Mouse (Mus musculus) E14TG2a.4 (cell line): ENCODE results near the gene Fam206a.

Experiments used
- H3K27me3 ChIP-seq: 2 replicates; pipeline ENCODE4 v1.6.1; 2014; ENCODE audit warnings: low read length, control low read depth; ENCODE audit not compliant: insufficient read depth
- H3K36me3 ChIP-seq: 2 replicates; pipeline ENCODE4 v1.6.1; 2014; ENCODE audit warnings: low read length, control low read depth; ENCODE audit not compliant: insufficient read depth
- H3K4me1 ChIP-seq: replicated peaks from 2 replicates; pipeline ENCODE4 v1.6.1; 2014; ENCODE audit warnings: low read depth, low read length, control low read depth
- H3K4me3 ChIP-seq: replicated peaks from 2 replicates; pipeline ENCODE4 v1.5.1; 2014; ENCODE audit warnings: mild to moderate bottlenecking, low read length
- H3K9me3 ChIP-seq: 2 replicates; pipeline ENCODE4 v1.6.1; 2014; ENCODE audit warnings: low read length, control low read depth
- CTCF ChIP-seq: conservative IDR thresholded peaks from 2 replicates; pipeline ENCODE4 v1.5.1; 2014; ENCODE audit warnings: low read length
- NANOG ChIP-seq: IDR thresholded peaks from 2 replicates; pipeline ENCODE4 v1.6.1; 2014; ENCODE audit warnings: borderline replicate concordance, low read length, mixed read lengths
- POU5F1 ChIP-seq: IDR thresholded peaks from 2 replicates; pipeline ENCODE4 v1.6.1; 2014; ENCODE audit warnings: low read length, borderline replicate concordance

Gene Fam206a

DNA sequence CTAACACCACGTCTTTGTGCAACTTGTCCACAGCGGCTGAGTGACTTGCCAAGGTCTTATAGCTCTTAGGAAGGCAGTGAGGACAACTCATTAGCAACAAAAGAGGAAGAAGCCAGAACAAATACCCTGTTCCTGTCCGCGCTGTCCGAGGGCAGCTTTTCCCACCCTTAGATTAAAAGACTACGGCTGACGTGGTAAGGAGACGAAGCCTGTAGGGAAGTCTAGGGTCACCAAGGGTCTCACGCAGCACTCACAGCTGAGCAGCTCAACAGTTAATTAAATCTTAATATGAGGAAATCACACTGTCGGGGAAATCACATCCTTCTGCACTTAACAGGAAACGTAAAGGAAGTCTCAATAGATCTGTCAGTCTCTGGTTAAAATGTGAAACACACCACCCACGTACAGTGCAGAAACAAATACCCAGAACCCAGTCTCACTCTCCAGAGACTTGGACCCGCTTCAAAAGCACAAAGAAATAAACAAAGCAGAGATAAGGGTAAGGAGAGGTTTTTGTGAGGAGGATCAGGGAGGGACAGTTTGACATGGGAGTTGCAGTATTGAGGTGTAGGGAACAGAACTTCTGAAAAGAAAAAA lies 29.0 kb downstream of the Fam206a start:
- Histone ChIP-seq H3K4me1 (no peaks in the 10 kb centered on the region), H3K36me3 (peaks cover 94% of the 10 kb centered on the region), H3K9me3 (no peaks in the 10 kb centered on the region), H3K4me3 (no peak overlapping the region), H3K27me3 (no peaks in the 10 kb centered on the region)
- no peak for TF ChIP-seq POU5F1
- no peak for TF ChIP-seq CTCF
- no peak for TF ChIP-seq NANOG

DNA sequence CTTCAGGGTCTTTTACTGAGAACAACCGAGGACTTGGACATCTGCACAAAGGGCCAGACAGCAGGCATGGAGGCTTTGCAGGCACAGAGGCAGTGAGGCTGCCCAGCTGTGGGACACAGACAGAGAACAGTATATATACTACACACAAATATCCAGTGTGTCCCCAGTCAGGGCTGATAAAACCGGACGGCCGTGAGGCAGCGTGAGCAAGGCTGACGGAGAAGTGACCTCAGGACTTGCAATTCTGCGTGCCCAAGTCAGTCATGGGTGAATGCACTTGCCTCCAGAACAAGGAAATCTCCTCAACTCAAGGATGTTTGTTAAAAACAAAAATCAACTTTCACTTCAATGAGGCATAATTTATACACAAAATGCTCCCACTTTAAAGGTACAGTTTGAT lies 29.9 kb downstream of the Fam206a start:
- H3K9me3 ChIP-seq: no peaks in the 10 kb centered on the region
- H3K4me1 ChIP-seq: no peaks in the 10 kb centered on the region
- peaks cover 94% of the 10 kb centered on the region for H3K36me3 ChIP-seq
- H3K4me3 ChIP-seq: no peak overlapping the region
- TF ChIP-seq POU5F1 (no peak), NANOG (no peak), CTCF (no peak)
- H3K27me3 ChIP-seq: no peaks in the 10 kb centered on the region

DNA sequence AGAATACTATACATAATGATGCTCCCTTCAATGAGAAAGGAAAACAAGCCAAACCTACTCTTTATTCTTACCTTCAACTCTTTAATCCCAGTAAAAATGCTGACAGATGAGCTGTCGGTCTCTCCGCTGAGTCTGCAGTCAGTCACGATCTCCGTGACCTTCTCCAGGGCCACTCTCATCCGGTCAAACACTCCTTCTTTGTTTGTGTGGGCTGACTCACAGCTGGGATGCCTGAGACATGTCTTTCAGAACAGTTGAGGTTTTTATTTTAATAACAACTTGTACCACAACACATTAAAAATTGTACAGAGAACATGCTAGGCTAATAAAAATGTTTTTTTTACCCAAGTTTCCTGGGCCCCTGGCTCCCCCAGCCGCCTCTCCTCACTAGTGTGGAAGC lies 35.5 kb downstream of the Fam206a start:
- peaks cover 97% of the 10 kb centered on the region for H3K36me3 ChIP-seq
- H3K4me1 ChIP-seq: peaks cover 9% of the 10 kb centered on the region
- H3K4me3 ChIP-seq: no peak overlapping the region
- TF ChIP-seq NANOG: no peak
- H3K9me3 ChIP-seq: no peaks in the 10 kb centered on the region
- no peaks in the 10 kb centered on the region for H3K27me3 ChIP-seq

DNA sequence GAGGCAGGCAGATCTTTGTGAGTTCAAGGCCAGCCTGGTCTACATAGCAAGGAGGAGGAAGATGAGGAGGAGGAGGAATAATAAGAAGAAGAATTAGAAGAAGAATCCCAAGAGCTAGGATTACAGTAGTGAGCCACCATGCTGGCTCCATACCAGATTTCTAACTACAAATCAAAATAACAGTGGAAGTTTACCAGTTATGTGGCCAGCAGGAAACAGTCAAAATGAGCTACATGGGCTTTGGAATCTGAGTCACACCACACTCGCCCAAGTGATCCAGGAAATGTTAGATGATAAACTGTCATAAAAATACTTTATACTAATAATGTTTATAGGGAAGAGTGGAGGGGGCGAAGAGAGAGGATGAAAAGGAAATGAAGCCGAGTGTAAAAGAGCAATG lies 38.2 kb downstream of the Fam206a start:
- H3K4me3 ChIP-seq: no peak overlapping the region
- no peaks in the 10 kb centered on the region for H3K9me3 ChIP-seq
- TF ChIP-seq CTCF (no peak), NANOG (no peak), POU5F1 (no peak)
- H3K36me3 ChIP-seq: peaks cover 94% of the 10 kb centered on the region
- H3K4me1 ChIP-seq: peaks cover 24% of the 10 kb centered on the region
- H3K27me3 ChIP-seq: no peaks in the 10 kb centered on the region

DNA sequence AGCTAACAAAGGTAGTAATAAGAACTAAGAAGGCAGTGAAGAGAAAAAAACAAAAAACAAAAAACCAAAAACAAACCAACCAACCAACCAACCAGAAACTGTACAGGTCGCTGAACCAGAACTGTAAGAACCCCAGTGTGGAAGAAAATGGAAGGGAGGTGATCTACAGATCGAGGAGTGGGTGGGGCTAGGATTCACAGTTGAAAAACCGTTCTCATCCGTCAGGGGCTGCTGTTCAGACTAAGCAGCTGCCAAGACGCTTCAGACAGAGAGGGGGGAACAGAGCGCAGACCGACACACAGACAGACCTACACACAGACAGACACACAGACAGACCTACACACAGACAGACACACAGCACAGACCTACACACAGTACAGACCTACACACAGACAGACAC lies 40.4 kb downstream of the Fam206a start:
- Histone ChIP-seq H3K36me3 (peaks cover 72% of the 10 kb centered on the region), H3K27me3 (no peaks in the 10 kb centered on the region), H3K4me1 (peaks cover 38% of the 10 kb centered on the region), H3K4me3 (no peak overlapping the region), H3K9me3 (no peaks in the 10 kb centered on the region)
- TF ChIP-seq POU5F1 (no peak), NANOG (no peak), CTCF (no peak)

DNA sequence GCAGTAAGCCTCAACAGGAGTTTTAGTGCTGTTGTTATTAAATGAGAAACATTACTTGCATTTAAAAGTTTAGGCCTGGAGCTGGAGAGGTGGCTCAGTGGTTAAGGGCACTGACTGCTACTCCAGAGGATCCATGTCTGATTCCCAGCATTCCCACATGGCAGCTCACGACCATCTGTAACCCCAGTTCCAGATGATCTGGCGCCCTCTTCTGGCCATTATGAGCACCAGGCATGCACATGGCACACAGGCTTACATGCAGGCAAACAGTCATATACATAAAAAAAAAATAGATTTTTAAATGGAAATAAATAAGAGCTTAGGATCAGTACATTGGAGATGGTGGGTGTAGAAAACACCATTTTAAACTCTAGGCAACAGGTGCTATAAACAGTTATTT lies 41.8 kb downstream of the Fam206a start:
- Histone ChIP-seq H3K4me3 (peak overlapping the region; percentile 82; the same call in 1 of the 2 replicates), H3K27me3 (no peaks in the 10 kb centered on the region), H3K9me3 (no peaks in the 10 kb centered on the region), H3K4me1 (peaks cover 49% of the 10 kb centered on the region), H3K36me3 (peaks cover 57% of the 10 kb centered on the region)
- TF ChIP-seq NANOG: no peak
- peak; percentile 69 for TF ChIP-seq CTCF
- TF ChIP-seq POU5F1: no peak

DNA sequence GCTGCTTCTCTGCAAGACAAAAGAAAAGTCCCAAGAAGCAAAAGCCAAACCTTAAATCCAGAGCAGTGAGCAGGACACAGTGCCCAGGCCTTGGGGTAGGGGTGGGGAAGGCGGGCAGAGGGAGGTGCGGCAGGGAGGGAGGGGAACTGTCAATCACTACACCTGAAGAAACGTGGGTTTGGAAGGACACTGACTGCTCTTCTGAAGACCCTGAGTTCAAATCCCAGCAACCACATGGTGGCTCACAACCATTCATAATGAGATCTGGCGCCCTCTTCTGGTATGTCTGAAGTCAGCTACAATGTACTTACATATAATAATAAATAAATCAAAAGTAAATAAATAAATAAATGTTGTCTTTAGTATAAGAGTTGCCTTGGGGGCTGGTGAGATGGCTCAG lies 42.8 kb downstream of the Fam206a start:
- Histone ChIP-seq H3K9me3 (no peaks in the 10 kb centered on the region), H3K36me3 (peaks cover 50% of the 10 kb centered on the region), H3K4me1 (peaks cover 57% of the 10 kb centered on the region), H3K27me3 (no peaks in the 10 kb centered on the region), H3K4me3 (peak overlapping the region; percentile 82)
- TF ChIP-seq POU5F1 (no peak), NANOG (no peak), CTCF (0 out of 2 replicates have a peak, but pooled peaks have one; percentile 21)

DNA sequence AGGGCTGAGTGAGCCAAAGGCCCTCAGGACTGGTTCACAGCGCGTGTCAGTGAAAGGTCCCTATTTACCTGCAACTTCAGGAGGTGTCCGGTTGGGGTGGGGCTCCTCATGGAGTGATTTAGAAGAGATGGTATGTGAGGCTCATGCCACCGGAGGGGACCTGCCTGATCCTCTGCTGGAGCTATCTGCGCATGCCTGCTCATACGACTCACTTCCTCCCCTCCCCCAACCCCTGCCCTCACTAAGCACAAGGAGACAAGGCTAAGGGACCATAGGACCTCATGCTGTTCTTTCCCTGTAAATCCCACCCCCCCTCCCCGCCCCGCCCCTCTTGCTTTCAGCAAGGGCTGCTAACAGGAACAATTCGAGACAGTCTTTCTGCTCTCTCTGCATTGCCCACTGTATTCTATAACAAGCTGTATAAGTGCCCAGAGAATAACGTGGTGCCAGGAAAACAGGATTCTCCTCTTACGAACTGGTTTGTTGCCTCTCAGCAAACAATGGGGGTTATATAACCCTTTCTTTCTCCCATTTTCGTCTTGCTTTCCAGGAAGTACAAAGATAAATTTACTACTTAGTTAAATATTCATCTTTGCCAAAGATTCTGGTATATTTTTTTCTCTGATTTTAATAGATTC lies 43.9 kb downstream of the Fam206a start:
- TF ChIP-seq CTCF (no peak), NANOG (no peak), POU5F1 (no peak)
- H3K4me3 ChIP-seq: peak overlapping the region; percentile 82
- no peaks in the 10 kb centered on the region for H3K9me3 ChIP-seq
- H3K27me3 ChIP-seq: no peaks in the 10 kb centered on the region
- peaks cover 39% of the 10 kb centered on the region for H3K36me3 ChIP-seq
- peaks cover 66% of the 10 kb centered on the region for H3K4me1 ChIP-seq

DNA sequence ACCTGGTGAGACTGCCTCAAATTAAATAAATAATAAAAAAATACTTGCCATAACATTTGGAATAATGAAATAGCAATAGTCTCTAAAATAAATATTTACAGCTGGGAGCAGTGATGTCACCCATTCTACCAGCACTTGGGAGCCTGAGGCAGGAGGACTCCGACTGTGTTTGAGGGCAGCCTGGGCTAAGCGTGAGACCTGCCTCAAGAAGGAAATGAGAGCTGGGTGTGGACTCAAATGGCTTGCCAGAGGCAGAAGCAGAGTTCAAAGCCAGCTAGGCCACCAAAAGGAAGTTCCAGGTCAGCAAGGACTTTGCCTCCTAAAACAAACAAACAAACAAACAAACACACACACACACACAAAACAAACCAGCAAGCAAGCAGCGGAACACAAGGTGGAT lies 45.3 kb downstream of the Fam206a start:
- no peaks in the 10 kb centered on the region for H3K27me3 ChIP-seq
- peaks cover 25% of the 10 kb centered on the region for H3K36me3 ChIP-seq
- no peak overlapping the region for H3K4me3 ChIP-seq
- TF ChIP-seq NANOG: no peak
- H3K9me3 ChIP-seq: no peaks in the 10 kb centered on the region
- peaks cover 73% of the 10 kb centered on the region for H3K4me1 ChIP-seq
